Mouse (Mus musculus): ENCODE results near the gene Tmem252. TPM values are rescaled to one million over a fixed set of nuclear protein-coding genes. Genes with fewer than 3 reads are reported as not detected.

Tmem252 gene
- total RNA-seq (2021), result under 1 TPM; 0.14 to 0.20 TPM

GRCm38 (mm10) chr19:24673762-24674161, at the start of gene Tmem252:
Tmem252 (plus strand) TSS chr19:24674008.
- DNase-seq, result no peak

- no peak for DNase-seq
Measured at GRCm38 (mm10) chr19:24628049-24628448, 45.8 kb upstream of the Tmem252 start.

- DNase-seq, result no peak
Measured at GRCm38 (mm10) chr19:24633008-24633407, 40.8 kb upstream of the Tmem252 start.

DNA sequence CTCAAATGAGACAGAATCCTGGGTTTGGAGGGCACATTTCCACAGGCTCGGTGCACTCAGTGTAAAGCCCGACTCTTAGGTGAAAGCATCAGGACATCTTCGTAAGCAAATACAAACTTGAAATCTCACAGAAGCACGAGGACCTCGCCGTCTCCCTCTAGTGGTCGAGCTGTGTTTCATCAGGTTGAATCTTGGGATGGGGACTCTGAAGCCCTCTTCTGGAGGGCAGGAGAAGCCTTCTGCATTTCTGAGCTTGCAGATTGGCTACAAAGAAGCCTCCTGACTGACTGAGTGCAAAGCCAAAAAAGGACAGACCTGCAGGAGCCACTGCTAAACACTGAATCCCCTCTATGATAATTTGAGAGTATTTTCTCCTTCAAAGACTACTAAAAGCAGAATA, 39.2 kb upstream of the Tmem252 start:
- DNase-seq, result peak; percentile 85

DNA sequence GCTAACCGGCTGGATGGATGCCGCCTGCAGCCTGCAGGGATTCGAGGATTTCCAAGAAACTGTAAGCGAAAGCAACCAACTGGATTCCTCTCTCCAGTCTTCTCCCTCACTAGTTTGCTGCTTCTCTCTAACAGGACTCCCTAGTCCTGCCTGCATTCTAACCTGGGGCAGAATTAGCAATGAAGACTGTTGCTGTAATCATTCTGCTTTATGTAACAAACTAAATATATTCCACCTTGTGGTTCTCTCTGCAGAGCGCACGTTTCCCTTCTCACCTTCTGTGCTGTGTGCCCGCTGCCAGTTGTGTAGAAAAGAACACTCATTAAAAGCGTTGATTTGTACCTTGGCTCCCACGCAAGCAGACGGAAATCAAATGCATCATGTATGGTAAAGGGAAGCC, 37.2 kb upstream of the Tmem252 start:
- no peak for DNase-seq

GRCm38 (mm10) chr19:24637988-24638387, 35.8 kb upstream of the Tmem252 start:
- DNase-seq, result no peak

DNA sequence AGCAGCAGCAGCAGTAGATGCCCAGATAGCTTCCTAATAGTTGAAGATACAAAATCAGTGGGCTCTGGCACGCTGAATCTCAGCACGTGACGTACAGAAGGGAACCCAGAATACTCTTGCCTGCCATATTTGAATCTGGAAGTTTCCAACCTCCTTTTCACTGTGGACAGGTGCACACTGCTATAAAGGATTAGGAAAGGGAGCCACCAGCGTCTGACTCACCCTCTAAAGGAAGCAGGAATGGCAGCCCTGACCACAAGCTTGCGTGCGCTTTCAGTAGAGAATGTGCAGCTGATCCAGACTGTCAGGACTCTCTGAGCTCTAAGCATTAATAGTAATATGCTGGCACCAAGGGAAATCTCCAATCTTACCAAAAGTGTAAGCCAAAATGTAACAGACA, 32.8 kb upstream of the Tmem252 start:
- no peak for DNase-seq

DNA sequence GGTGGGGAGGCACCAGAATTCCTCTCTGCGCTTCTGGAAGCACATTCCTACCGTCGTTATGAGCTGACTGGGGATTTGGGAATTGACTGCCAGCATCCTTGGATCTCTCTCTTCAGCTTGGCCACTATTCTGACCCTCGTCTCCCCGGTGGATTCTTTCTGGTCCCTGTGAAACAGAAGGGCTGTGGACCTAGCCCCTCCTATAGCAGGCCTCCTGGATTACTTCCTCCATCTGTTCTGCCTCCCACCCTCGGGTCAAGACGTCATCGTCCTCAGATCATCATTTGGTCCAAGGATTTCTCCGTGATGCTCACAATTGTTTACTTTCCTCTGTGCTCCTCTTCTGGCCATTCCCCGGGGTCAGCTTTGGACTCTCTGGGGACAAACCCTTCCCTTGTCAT, 28.8 kb upstream of the Tmem252 start:
- peak; percentile 15 for DNase-seq

- no peak for DNase-seq
Measured at GRCm38 (mm10) chr19:24646162-24646829, 27.5 kb upstream of the Tmem252 start.

- no peak for DNase-seq
Measured at GRCm38 (mm10) chr19:24648016-24648415, 25.8 kb upstream of the Tmem252 start.

- DNase-seq, result no peak
Measured at GRCm38 (mm10) chr19:24650428-24650827, 23.4 kb upstream of the Tmem252 start.

- DNase-seq, result no peak
Measured at GRCm38 (mm10) chr19:24651595-24651994, 22.2 kb upstream of the Tmem252 start.

GRCm38 (mm10) chr19:24652342-24653019, 21.3 kb upstream of the Tmem252 start:
- no peak for DNase-seq

GRCm38 (mm10) chr19:24653230-24653799, 20.5 kb upstream of the Tmem252 start:
- DNase-seq, result no peak

DNA sequence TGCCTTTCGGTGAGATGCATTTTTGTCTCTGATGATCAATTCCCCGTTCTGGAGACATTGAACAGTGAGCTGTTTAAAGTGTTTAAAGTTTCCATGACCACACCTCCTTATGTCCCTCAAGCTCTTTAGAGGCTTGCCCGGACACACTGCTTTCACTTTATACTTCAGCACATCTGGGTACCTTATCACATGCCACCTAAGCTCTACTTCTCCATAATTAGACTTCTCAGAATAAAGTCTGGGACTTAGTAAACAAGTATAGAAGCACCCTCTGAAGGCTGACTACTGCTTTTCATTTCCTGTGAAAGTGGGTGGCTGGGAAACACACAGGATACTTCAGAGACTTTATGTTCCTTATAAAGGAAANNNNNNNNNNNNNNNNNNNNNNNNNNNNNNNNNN, 16.8 kb upstream of the Tmem252 start:
- no peak for DNase-seq

DNA sequence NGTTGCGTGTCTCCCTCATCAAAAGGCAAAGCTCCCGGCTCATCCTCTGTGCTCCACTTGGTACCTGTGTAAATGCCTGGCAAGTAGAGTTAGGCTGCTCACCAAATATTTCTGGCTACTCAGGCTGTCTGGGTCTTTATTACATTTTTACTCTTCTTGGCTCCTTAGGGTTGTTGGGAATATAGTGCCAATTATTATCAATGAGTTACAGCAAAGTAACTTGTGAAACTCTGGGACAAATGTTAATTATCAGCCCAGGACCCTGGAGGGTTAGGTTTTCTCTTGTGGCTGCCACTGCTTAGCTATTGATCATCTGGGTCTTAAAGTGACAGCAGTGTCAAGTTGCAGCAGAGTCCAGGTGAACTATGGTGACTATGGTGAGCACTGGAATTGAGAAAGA, 11.5 kb upstream of the Tmem252 start:
- DNase-seq, result no peak

- no peak for DNase-seq
Measured at GRCm38 (mm10) chr19:24665771-24666170, 8.0 kb upstream of the Tmem252 start.

DNA sequence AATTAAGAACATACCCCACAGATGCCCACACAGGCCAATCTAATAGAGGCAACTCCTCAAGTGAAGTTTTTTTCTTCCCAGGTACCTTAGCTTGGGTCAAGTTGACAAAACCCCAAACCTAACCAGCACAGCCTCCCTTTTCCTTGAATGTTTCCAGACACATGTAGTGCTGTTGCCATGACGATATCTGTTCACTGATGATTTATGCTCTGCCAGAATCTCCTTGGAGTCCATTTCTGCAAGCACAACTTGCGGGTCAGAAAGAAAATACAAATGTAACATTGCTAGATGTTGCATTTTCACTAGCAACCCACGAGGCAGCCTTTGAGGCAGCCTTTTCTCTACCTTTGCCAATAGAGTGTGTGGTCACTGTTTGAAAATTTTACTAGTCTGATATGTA, 6.3 kb upstream of the Tmem252 start:
- no peak for DNase-seq

DNA sequence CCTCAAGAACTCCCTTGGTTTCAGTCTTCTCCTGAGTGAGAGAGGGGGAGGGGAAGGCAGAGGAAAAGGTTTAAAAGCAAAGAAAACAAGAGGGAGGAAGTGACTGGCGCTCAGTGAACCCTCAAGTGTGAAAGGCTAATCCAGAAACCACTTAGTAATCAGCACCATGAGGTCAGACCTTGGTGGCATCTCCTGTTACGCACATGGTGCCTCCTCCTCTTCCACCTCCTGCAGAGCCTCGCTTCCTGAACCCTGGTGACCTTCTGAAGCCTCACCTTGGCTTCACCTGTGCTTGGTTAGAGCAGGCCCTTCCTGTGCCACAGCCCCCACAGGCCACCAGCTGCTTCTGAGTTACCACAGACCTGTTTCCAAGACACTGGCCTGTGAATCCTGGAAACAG, 2.2 kb upstream of the Tmem252 start:
- no peak for DNase-seq

DNA sequence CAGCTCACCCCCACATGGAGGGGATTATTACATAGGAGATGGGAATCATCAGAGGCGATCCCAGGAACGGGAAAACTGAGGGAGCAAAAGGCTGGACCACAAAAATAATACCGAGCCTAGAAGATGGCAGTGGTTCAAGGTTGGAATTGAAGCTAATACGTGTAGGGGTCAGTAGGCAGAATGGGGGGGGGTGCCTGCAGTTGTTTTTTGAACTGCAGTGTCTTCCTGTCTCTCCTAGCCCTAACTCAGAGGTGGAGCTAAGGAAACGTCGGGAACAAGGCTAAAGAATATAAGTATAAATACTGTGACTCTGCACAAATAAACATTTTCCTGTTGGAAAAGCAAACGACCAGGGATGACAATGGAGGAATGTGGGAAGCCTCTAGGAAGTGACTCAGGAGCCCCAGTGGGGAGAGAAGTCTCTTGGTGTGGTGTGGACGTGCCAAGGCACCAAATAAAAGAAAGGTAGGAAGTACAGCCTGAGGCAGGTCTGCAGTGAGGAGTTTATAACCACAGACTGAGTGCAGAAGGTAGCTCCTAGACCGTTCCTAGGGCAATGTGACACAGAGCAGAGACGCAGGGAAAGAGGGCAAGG, 1.3 kb upstream of the Tmem252 start:
- DNase-seq, result no peak

DNA sequence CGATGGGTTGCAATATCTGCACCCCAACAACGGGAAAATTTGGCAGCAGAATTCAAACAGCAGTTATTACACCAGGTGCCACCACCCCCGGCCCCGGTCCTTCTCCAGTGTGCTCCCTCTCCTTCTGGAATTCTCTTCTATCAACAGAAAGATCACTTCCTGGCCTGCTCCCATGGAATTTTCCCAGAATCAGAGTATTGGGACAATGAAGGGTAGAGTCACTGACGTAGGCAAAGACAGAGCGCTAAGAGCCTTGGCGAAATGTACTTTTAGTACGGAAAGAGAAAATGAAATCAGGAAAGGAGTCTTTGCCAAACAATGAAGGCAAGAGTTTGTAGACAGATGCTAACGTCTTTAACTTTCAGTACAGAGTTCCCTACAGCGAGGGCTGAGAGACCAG, 477 bp upstream of the Tmem252 start:
- DNase-seq, result no peak

GRCm38 (mm10) chr19:24676429-24676828, 2.6 kb downstream of the Tmem252 start:
- DNase-seq, result peak; percentile 31

DNA sequence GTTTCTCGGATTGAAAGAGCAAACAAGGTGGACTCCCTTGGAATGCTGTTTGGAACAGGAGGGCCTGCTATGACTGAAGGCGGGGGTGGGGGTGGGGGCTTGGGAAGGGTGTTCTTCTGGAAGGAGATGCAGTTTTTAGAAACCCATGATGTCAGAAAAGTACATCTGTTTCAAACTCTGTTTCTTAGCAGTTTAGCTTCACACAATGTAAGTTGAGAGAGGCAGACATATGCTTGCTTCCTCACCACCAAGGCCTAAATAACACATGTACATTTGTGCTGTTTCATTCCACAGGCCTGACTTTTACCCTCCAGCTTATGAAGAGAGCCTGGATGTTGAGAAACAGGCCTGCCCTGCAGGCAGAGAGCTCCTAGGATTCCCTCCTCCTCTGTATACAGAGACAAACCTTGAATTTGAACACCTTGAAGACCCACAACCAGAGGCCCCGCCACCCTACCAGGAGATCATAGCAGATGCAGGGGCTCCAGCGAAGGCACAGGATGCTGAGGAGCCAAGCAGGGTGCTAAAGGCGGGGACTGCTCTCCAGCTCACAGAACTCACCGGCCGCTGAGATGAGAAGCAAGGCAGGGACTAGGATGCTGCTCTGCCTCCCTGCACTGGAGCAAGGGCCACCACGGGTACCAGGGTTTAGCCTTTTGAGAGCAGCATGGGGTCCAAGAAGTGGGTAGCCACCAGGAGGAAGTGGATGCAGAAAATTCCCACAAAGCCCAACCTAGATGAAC, 3.6 kb downstream of the Tmem252 start:
- DNase-seq, result no peak
